Mouse (Mus musculus): ENCODE measurements at regions not wholly inside any gene's neighbourhood (a gene's known extent, or its start where the extent isn't known, plus 50 kb on each side); places are given as distances from the start of the nearest gene placed in this dataset.
A peak's percentile ranks its signal among the peaks of the same experiment; 100 is the strongest.
"Not testable (repeated sequence)": the region's sequence is repeated elsewhere in the genome, so short reads cannot be mapped to it uniquely, and the experiment has no call there.

DNA sequence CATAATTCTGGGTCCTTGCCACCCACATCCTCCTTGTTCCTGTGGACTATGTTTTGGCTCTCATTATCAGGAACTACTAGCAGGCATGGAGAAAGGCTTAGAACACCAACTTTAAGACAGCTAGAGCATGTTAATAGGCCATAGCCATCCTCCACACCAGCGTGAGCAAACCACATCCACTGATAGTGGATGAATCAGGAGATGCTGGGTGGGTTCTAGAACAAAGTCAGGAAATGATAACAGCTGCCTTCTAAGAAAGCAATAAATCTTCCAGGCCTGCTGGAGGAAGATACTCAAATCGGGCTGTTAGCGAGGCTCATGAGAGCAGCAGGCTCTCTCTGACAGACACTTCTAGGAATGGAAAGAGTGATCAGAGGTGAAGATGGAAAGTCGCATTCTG, 60.9 kb upstream of the Slc44a3 start:
- Histone ChIP-seq H3K9me3 (ENCODE audit: control insufficient read depth, low read length) (no peaks in the 10 kb centered on the region), H3K4me1 (ENCODE audit: control insufficient read depth, insufficient read depth, low read length) (peaks cover 11% of the 10 kb centered on the region), H3K27ac (ENCODE audit: low read depth, low read length) (no peak overlapping the region), H3K27me3 (ENCODE audit: control insufficient read depth, insufficient read depth, low read length) (no peaks in the 10 kb centered on the region), H3K9ac (ENCODE audit: low read depth, low read length) (no peak overlapping the region), H3K4me3 (ENCODE audit: low read length) (no peak overlapping the region), H3K4me2 (replicated peaks; ENCODE audit: low read depth, low read length) (no peak overlapping the region), H3K36me3 (ENCODE audit: control insufficient read depth, insufficient read depth, low read length) (no peaks in the 10 kb centered on the region)
- 49% methylated on average over 4 of the region's 4 CpGs for WGBS
- no peak for ATAC-seq (ENCODE audit: low FRiP score, low TSS enrichment)

DNA sequence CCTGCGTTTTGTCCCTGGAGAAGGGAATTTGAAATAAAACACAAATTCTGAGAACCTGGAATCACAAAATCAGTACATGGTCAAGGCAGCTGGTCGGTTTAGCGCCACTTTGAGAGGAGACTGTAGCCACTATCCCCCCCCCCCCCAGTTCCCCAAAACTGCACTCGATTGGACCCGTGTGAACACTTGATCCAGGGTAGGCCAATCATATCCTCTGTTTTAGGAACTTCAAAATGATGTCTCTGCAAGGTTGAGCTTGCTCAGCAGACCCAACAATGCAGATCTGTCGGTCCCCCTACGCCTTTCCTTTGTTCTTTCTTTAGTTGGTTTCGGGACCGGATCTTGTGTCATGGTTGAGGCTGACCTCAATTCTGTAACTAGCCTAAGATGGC, 57.3 kb upstream of the Slc44a3 start:
- H3K9ac ChIP-seq (ENCODE audit: low read depth, low read length), result no peak overlapping the region
- H3K27ac ChIP-seq (ENCODE audit: low read depth, low read length), result peak overlapping the region; percentile 91
- H3K4me3 ChIP-seq (ENCODE audit: low read length), result no peak overlapping the region
- H3K27me3 ChIP-seq (ENCODE audit: control insufficient read depth, insufficient read depth, low read length), result no peaks in the 10 kb centered on the region
- no peaks in the 10 kb centered on the region for H3K9me3 ChIP-seq (ENCODE audit: control insufficient read depth, low read length)
- peak; percentile 36; the same call in 1 of the 2 replicates for ATAC-seq (ENCODE audit: low FRiP score, low TSS enrichment)
- peaks cover 17% of the 10 kb centered on the region for H3K4me1 ChIP-seq (ENCODE audit: control insufficient read depth, insufficient read depth, low read length)
- WGBS, result 79% methylated on average over 9 of the region's 9 CpGs
- H3K4me2 ChIP-seq (replicated peaks; ENCODE audit: low read depth, low read length), result no peak overlapping the region
- no peaks in the 10 kb centered on the region for H3K36me3 ChIP-seq (ENCODE audit: control insufficient read depth, insufficient read depth, low read length)

DNA sequence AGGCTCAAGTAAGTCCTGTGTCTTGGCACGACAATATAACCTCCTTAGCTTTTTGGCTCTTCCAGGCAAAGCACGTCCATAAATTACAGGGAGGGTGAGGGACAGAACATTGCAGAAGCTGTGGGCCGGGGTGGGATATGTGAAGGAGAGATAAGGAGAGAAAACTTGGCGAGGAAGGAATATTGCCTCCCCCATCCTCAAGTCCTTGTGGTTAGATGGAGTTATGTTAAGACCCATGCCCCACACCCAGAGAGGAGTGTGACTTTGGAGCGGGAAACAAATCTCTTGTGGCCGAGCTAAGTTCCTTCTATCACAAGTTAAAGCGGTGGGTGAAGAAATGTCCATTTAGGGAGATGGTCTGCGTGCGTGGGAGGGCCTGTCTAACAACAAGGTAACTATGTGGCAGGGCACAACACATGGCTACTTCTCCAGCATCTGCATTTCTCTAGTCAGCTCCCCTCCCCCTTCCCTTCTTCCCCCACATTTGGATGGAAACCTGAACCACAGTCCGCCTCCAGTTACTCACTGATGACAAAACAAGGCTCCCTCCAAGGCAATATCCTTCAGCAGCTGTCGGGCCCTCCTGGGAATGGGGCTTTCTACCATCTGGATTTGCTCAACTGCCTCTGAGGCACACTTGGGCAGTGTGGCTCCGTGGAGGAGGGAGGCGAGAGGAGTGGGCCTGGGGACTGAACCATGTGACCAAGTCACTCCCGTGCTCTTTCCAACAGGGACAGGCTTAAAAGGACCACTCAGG, 56.7 kb upstream of the Slc44a3 start:
- Histone ChIP-seq H3K9ac (ENCODE audit: low read depth, low read length) (no peak overlapping the region), H3K27ac (ENCODE audit: low read depth, low read length) (peak overlapping the region; percentile 91), H3K4me1 (ENCODE audit: control insufficient read depth, insufficient read depth, low read length) (peaks cover 22% of the 10 kb centered on the region), H3K4me2 (replicated peaks; ENCODE audit: low read depth, low read length) (no peak overlapping the region), H3K36me3 (ENCODE audit: control insufficient read depth, insufficient read depth, low read length) (no peaks in the 10 kb centered on the region), H3K27me3 (ENCODE audit: control insufficient read depth, insufficient read depth, low read length) (no peaks in the 10 kb centered on the region), H3K9me3 (ENCODE audit: control insufficient read depth, low read length) (no peaks in the 10 kb centered on the region), H3K4me3 (ENCODE audit: low read length) (no peak overlapping the region)
- peak; percentile 97 for ATAC-seq (ENCODE audit: low FRiP score, low TSS enrichment)
- WGBS, result 19% methylated on average over 14 of the region's 14 CpGs

DNA sequence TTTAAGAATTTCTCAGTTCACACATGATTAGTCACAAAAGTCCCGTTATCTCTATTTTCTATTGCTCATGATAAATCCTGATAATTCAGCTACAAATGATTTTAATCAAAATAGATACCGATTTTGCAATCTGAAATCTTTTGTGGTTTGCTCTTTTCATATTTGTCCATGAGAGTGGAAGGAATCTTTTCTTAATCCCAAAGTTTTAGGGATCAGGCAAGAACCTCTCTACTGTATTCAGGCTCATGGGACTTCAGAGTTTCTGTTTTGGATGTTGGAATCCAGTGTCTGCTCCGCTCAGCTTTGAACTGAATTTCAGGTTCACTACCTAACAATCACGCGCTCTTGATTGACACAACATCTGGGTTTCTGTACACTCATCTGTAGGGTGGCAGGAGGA, 53.1 kb upstream of the Slc44a3 start:
- Histone ChIP-seq H3K9ac (ENCODE audit: low read depth, low read length) (no peak overlapping the region), H3K27me3 (ENCODE audit: control insufficient read depth, insufficient read depth, low read length) (no peaks in the 10 kb centered on the region), H3K9me3 (ENCODE audit: control insufficient read depth, low read length) (no peaks in the 10 kb centered on the region), H3K4me1 (ENCODE audit: control insufficient read depth, insufficient read depth, low read length) (peaks cover 16% of the 10 kb centered on the region), H3K27ac (ENCODE audit: low read depth, low read length) (no peak overlapping the region), H3K36me3 (ENCODE audit: control insufficient read depth, insufficient read depth, low read length) (no peaks in the 10 kb centered on the region), H3K4me3 (ENCODE audit: low read length) (no peak overlapping the region), H3K4me2 (replicated peaks; ENCODE audit: low read depth, low read length) (no peak overlapping the region)
- WGBS, result 93% methylated on average over 5 of the region's 5 CpGs
- no peak for ATAC-seq (ENCODE audit: low FRiP score, low TSS enrichment)

- Histone ChIP-seq H3K4me3 (ENCODE audit: low read length) (no peak overlapping the region), H3K4me2 (replicated peaks; ENCODE audit: low read depth, low read length) (no peak overlapping the region), H3K27me3 (ENCODE audit: control insufficient read depth, insufficient read depth, low read length) (no peaks in the 10 kb centered on the region), H3K9ac (ENCODE audit: low read depth, low read length) (no peak overlapping the region), H3K4me1 (ENCODE audit: control insufficient read depth, insufficient read depth, low read length) (peaks cover 16% of the 10 kb centered on the region), H3K9me3 (ENCODE audit: control insufficient read depth, low read length) (no peaks in the 10 kb centered on the region), H3K27ac (ENCODE audit: low read depth, low read length) (no peak overlapping the region), H3K36me3 (ENCODE audit: control insufficient read depth, insufficient read depth, low read length) (no peaks in the 10 kb centered on the region)
- 72% methylated on average over 5 of the region's 5 CpGs for WGBS
- no peak for ATAC-seq (ENCODE audit: low FRiP score, low TSS enrichment)
Observed at GRCm38 (mm10) chr3:121584736-121585151, 52.5 kb upstream of the Slc44a3 start.

- peaks cover 16% of the 10 kb centered on the region for H3K4me1 ChIP-seq (ENCODE audit: control insufficient read depth, insufficient read depth, low read length)
- no peaks in the 10 kb centered on the region for H3K9me3 ChIP-seq (ENCODE audit: control insufficient read depth, low read length)
- no peak overlapping the region for H3K4me2 ChIP-seq (replicated peaks; ENCODE audit: low read depth, low read length)
- H3K36me3 ChIP-seq (ENCODE audit: control insufficient read depth, insufficient read depth, low read length), result no peaks in the 10 kb centered on the region
- H3K9ac ChIP-seq (ENCODE audit: low read depth, low read length), result no peak overlapping the region
- no peaks in the 10 kb centered on the region for H3K27me3 ChIP-seq (ENCODE audit: control insufficient read depth, insufficient read depth, low read length)
- H3K4me3 ChIP-seq (ENCODE audit: low read length), result no peak overlapping the region
- no peak overlapping the region for H3K27ac ChIP-seq (ENCODE audit: low read depth, low read length)
- no peak for ATAC-seq (ENCODE audit: low FRiP score, low TSS enrichment)
Observed at GRCm38 (mm10) chr3:121584317-121584716, 52.1 kb upstream of the Slc44a3 start.

DNA sequence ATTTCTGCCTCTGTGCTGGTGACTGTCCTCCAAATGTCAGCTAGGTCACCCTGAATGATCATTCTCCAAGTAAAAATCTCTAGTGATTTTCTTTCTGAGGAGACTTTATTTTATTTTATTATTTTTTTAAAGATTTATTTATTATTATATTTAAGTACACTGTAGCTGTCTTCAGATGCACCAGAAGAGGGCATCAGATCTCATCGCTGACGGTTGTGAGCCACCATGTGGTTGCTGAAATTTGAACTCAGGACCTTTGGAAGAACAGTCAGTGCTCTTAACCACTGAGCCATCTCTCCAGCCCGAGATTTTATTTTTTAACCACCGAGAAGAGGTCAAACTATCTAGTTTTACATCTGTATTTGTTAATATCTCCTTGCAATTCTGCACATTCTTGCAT, 50.5 kb upstream of the Slc44a3 start:
- not testable (repeated sequence) for H3K4me3 ChIP-seq (ENCODE audit: low read length)

More for the DNA sequence above, 50.5 kb upstream of the Slc44a3 start:
- H3K27me3 ChIP-seq (ENCODE audit: control insufficient read depth, insufficient read depth, low read length); H3K9me3 ChIP-seq (ENCODE audit: control insufficient read depth, low read length); H3K4me2 ChIP-seq (replicated peaks; ENCODE audit: low read depth, low read length); H3K9ac ChIP-seq (ENCODE audit: low read depth, low read length); H3K27ac ChIP-seq (ENCODE audit: low read depth, low read length); ATAC-seq (ENCODE audit: low FRiP score, low TSS enrichment); H3K36me3 ChIP-seq (ENCODE audit: control insufficient read depth, insufficient read depth, low read length): not testable (repeated sequence)
- H3K4me1 ChIP-seq (ENCODE audit: control insufficient read depth, insufficient read depth, low read length), result peaks cover 10% of the 10 kb centered on the region; the same call in 1 of the 2 replicates
- 90% methylated on average over 4 of the region's 4 CpGs for WGBS

Data from kidney, embryonic 14.5 days (tissue).